Comparison of ENCODE assay signal across 11 mouse cellular contexts in genomic region chr11:49613349-49613748, GRCm38 (mm10). TPM values are rescaled to one million over a fixed set of nuclear protein-coding genes. Genes with fewer than 3 reads are reported as not detected.
DNase-seq lines count a peak whose midpoint lies in the region; ATAC-seq and TF ChIP-seq lines count a peak whose summit lies in the region.
"Had no signal": no experiment of that assay in that cellular context is flagged by ENCODE, and none has a peak within 500 bp of the region (broad histone marks: within the 10 kb centered on the region; RNA-seq: fewer than 3 reads in every experiment).

No protein-coding gene starts in this region.

- H3K27me3 ChIP-seq in E14TG2a.4 (ENCODE audit: insufficient read depth, low read length) = peaks cover 71% of the 10 kb centered on the region
- peaks cover 60% of the 10 kb centered on the region for H3K27me3 ChIP-seq in liver, embryonic 13.5 days
- H3K27me3 ChIP-seq in midbrain, postnatal 0 days (ENCODE audit: insufficient read depth, low read length) = peaks cover 4% of the 10 kb centered on the region

- 0 out of 2 replicates have a peak overlapping the region, but pooled peaks have one; percentile 10 for H3K4me3 ChIP-seq in E14TG2a.4 (replicated peaks; ENCODE audit: low read length)
- H3K4me3 ChIP-seq in liver, embryonic 13.5 days (replicated peaks) = no peak overlapping the region
- no peak overlapping the region for H3K4me3 ChIP-seq in midbrain, postnatal 0 days (ENCODE audit: low read depth, low read length)

- intact Hi-C loops in heart, postnatal 36 days (cut with DNase I) = no loop called here
- intact Hi-C loops in left cerebral cortex, postnatal 36 days (cut with DNase I) = no loop called here

- no peaks in the 10 kb centered on the region for H3K9me3 ChIP-seq in E14TG2a.4 (ENCODE audit: low read length)
- H3K9me3 ChIP-seq in liver, embryonic 13.5 days (replicated peaks) = no peaks in the 10 kb centered on the region
- H3K9me3 ChIP-seq in midbrain, postnatal 0 days (ENCODE audit: low read length) = no peaks in the 10 kb centered on the region

- H3K4me2 ChIP-seq in liver, embryonic 13.5 days = no peak overlapping the region
- no peak overlapping the region for H3K4me2 ChIP-seq in midbrain, postnatal 0 days (ENCODE audit: low read depth, low read length, poor library complexity, severe bottlenecking)

- H3K9ac ChIP-seq in liver, embryonic 13.5 days = no peak overlapping the region
- H3K9ac ChIP-seq in midbrain, postnatal 0 days (replicated peaks; ENCODE audit: low read length, poor library complexity, severe bottlenecking) = no peak overlapping the region

- 4% methylated on average over 10 of the region's 10 CpGs for WGBS in liver, embryonic 13.5 days (ENCODE audit: insufficient replicate concordance)
- 16% methylated on average over 9 of the region's 10 CpGs for WGBS in midbrain, postnatal 0 days

- H3K36me3 ChIP-seq in E14TG2a.4 (ENCODE audit: insufficient read depth, low read length) = no peaks in the 10 kb centered on the region
- H3K36me3 ChIP-seq in liver, embryonic 13.5 days = no peaks in the 10 kb centered on the region
- no peaks in the 10 kb centered on the region for H3K36me3 ChIP-seq in midbrain, postnatal 0 days (ENCODE audit: insufficient read depth, low read length)

- DNase-seq in adrenal gland, postnatal 36 days = peak; percentile 61 to 71
- DNase-seq in heart, postnatal 36 days = peak; percentile 50 to 51
- no peak for DNase-seq in liver, embryonic 13.5 days
- no peak for DNase-seq in thymus, postnatal 14 days
- no peak for DNase-seq in midbrain, postnatal 0 days (ENCODE audit: low spot score)
- no peak for DNase-seq in cerebellum, postnatal 4 days (ENCODE audit: low spot score in 2 of 2)
- DNase-seq in left cerebral cortex, postnatal 36 days (ENCODE audit: low spot score in 2 of 2) = no peak
- DNase-seq: cerebellum, postnatal 36 days had no signal

- TF ChIP-seq CTCF in E14TG2a.4 (conservative IDR thresholded peaks at IDR 0.05; ENCODE audit: low read length) = no peak
- no peak for TF ChIP-seq CTCF in midbrain, postnatal 0 days (IDR thresholded peaks at IDR 0.05)

- peak; percentile 35 for ATAC-seq in liver, embryonic 13.5 days (ENCODE audit: low read depth)
- no peak for ATAC-seq in midbrain, postnatal 0 days (ENCODE audit: low FRiP score)

- no peak overlapping the region for H3K27ac ChIP-seq in liver, embryonic 13.5 days
- no peak overlapping the region for H3K27ac ChIP-seq in midbrain, postnatal 0 days (ENCODE audit: low read depth, low read length)

- peaks cover 22% of the 10 kb centered on the region for H3K4me1 ChIP-seq in E14TG2a.4 (replicated peaks; ENCODE audit: low read depth, low read length)
- H3K4me1 ChIP-seq in liver, embryonic 13.5 days (replicated peaks) = 0 out of 2 replicates have a peak, but pooled peaks cover 4% of the 10 kb centered on the region
- no peaks in the 10 kb centered on the region for H3K4me1 ChIP-seq in midbrain, postnatal 0 days (ENCODE audit: insufficient read depth, low read length)

RNA-seq across cellular contexts. Expression of gene Flt4, which starts 4.3 kb away (rescaled TPM):
- total RNA-seq in adrenal gland, postnatal 36 days (2021) = 10 to 100 TPM; 15.6 to 19.2 TPM
- total RNA-seq in heart, postnatal 36 days (2021) = 10 to 100 TPM; 10.3 to 11.6 TPM
- polyA plus RNA-seq in liver, embryonic 13.5 days (2015; fragmentation: Nextera tagmentation; extraction: Ambion mirVana) = 2.4 and 2.7 TPM in 2 replicates
- total RNA-seq in midbrain, postnatal 0 days (2014; rRNA removed) = 2.6 and 2.8 TPM in 2 replicates
- polyA plus RNA-seq in midbrain, postnatal 0 days (2015; fragmentation: Nextera tagmentation; extraction: Ambion mirVana) = 1.3 and 1.4 TPM in 2 replicates
- total RNA-seq in left cerebral cortex, postnatal 36 days (2021) = 1 to 10 TPM; 2.2 to 2.5 TPM

RNA-seq across cellular contexts. Expression of gene Scgb3a1, which starts 50.1 kb away (rescaled TPM):
- total RNA-seq in adrenal gland, postnatal 36 days (2021) = not detected
- 1 to 10 TPM in 1 of 2 experiments, not detected in 1; 1.2 TPM for total RNA-seq in heart, postnatal 36 days (2021)
- polyA plus RNA-seq in liver, embryonic 13.5 days (2015; fragmentation: Nextera tagmentation; extraction: Ambion mirVana) = not detected in 2 replicates
- not detected in 2 replicates for total RNA-seq in midbrain, postnatal 0 days (2014; rRNA removed)
- polyA plus RNA-seq in midbrain, postnatal 0 days (2015; fragmentation: Nextera tagmentation; extraction: Ambion mirVana) = 0.59 TPM in 1 of 2 replicates, not detected in the other
- total RNA-seq in left cerebral cortex, postnatal 36 days (2021) = under 1 TPM in 1 of 2 experiments, not detected in 1; 0.99 TPM
- polyA plus RNA-seq: gonadal fat pad, adult 2 months had no signal

RNA-seq across cellular contexts. Expression of gene Olfr1380, which starts 56.7 kb away (rescaled TPM):
- not detected for total RNA-seq in adrenal gland, postnatal 36 days (2021)
- total RNA-seq in heart, postnatal 36 days (2021) = not detected
- polyA plus RNA-seq in liver, embryonic 13.5 days (2015; fragmentation: Nextera tagmentation; extraction: Ambion mirVana) = not detected in 2 replicates
- not detected in 2 replicates for total RNA-seq in midbrain, postnatal 0 days (2014; rRNA removed)
- not detected in 2 replicates for polyA plus RNA-seq in midbrain, postnatal 0 days (2015; fragmentation: Nextera tagmentation; extraction: Ambion mirVana)
- not detected for total RNA-seq in left cerebral cortex, postnatal 36 days (2021)
- total RNA-seq: ES-E14 had no signal
- polyA plus RNA-seq: gonadal fat pad, adult 2 months had no signal

Comparison
In these comparisons a context has a peak if more than half of its experiments do, and no peak if none do; other contexts are left out.
1. DNase-seq: peak in adrenal gland, postnatal 36 days (2 of 2) and heart, postnatal 36 days (2 of 2); none in liver, embryonic 13.5 days (single experiment), thymus, postnatal 14 days (single experiment), midbrain, postnatal 0 days (single experiment), cerebellum, postnatal 4 days (0 of 2) and left cerebral cortex, postnatal 36 days (0 of 2).